Mouse (Mus musculus) liver (tissue): ENCODE measurements around the gene Gatd1.
A peak's percentile ranks its signal among the peaks of the same experiment; 100 is the strongest.

ENCODE experiments used
- DNase-seq: peaks from one replicate; pipeline ENCODE4 v3.0.0-alpha.2; 2020; ENCODE audit warnings: mixed read lengths

The Gatd1 gene

GRCm38 (mm10) chr7:141388487-141389109 is 25.3 kb downstream of the Gatd1 start:
- DNase-seq = peak; percentile 55

GRCm38 (mm10) chr7:141387807-141388486 is 26.0 kb downstream of the Gatd1 start:
- peak; percentile 68 for DNase-seq

- no peak for DNase-seq
Observed at GRCm38 (mm10) chr7:141381068-141381835, 32.7 kb downstream of the Gatd1 start.

GRCm38 (mm10) chr7:141379584-141379983 is 34.4 kb downstream of the Gatd1 start:
- peak; percentile 43 for DNase-seq

- DNase-seq = no peak
Observed at GRCm38 (mm10) chr7:141374399-141374798, 39.5 kb downstream of the Gatd1 start.

GRCm38 (mm10) chr7:141373611-141374010 is 40.3 kb downstream of the Gatd1 start:
- no peak for DNase-seq

GRCm38 (mm10) chr7:141371942-141372595 is 41.9 kb downstream of the Gatd1 start:
- no peak for DNase-seq

- DNase-seq = no peak
Observed at GRCm38 (mm10) chr7:141369918-141370317, 44.0 kb downstream of the Gatd1 start.

GRCm38 (mm10) chr7:141367358-141367757 is 46.6 kb downstream of the Gatd1 start:
- DNase-seq = no peak

- no peak for DNase-seq
Observed at GRCm38 (mm10) chr7:141365049-141365445, 48.9 kb downstream of the Gatd1 start.

- DNase-seq = peak; percentile 74
Observed at GRCm38 (mm10) chr7:141364349-141365048, 49.4 kb downstream of the Gatd1 start.

GRCm38 (mm10) chr7:141363752-141364125 is 50.2 kb downstream of the Gatd1 start:
- DNase-seq = peak; percentile 56

GRCm38 (mm10) chr7:141363106-141363751 is 50.7 kb downstream of the Gatd1 start:
- peak; percentile 83 for DNase-seq

- peak; percentile 29 for DNase-seq
Observed at GRCm38 (mm10) chr7:141361510-141361909, 52.4 kb downstream of the Gatd1 start.
